Mouse (Mus musculus): ENCODE data around the gene Srrm1.

DNA sequence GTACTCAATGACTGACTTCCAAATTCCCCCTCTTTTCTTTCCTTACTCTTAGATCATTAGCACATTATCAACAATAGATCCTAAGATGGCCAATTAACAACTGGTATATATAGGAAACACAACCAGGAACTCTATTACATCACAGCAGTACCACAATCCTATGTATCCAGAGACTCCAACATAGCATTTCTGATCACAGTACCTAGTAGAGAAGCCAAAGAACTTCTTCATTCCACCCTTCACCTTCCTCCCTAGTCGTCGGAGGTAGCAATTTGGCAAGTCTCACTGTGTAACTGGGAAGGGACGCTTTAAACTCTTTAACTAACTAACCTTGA lies 17.1 kb downstream of the Srrm1 start:
- TF ChIP-seq CTCF (IDR thresholded peaks at IDR 0.05; ENCODE audit: extremely low read depth, insufficient read length, insufficient replicate concordance, low read depth, low read length) (no peak), POLR2A (IDR thresholded peaks at IDR 0.05; ENCODE audit: low read depth, low read length) (no peak)
